Mouse (Mus musculus): ENCODE data around the gene Cox4i1.

DNA sequence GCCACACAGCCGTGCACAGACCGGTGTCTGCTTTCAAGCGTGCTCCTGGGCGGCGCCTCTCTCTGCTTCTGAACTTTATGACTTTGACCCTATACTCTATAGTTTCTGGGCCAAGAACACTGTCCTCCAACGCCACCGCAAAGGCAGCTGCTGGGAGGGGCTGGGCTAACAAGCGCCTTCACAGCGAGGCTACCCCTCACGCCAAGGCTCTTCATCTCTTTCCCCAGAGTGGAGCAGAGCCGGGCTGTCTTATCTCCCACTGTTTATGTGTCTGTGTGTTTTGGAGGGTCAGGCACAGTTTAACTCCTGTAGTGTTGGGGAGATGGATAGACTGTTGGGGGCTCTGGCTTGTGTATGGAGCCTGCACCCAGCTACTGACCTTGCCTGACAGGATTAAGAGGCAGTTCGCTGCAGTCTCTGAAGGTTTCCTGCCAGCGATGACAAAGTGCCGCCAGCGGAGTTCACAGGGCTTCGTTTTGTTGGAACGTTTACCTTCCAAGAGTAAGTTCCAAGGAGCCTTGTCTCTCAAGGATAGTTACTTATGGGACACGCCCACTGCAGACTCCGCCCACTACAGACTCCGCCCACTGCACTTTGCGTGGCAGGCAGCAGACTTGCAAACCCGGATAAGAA lies 26.0 kb downstream of the Cox4i1 start:
- TF ChIP-seq CTCF (IDR thresholded peaks at IDR 0.05; ENCODE audit: control insufficient read depth, insufficient read depth, insufficient read length) (no peak), MYOD1 (IDR thresholded peaks at IDR 0.05; ENCODE audit: control insufficient read depth, insufficient read length, low read depth) (no peak), USF1 (IDR thresholded peaks at IDR 0.05; ENCODE audit: low read depth) (no peak), FOSL1 (IDR thresholded peaks at IDR 0.05; ENCODE audit: insufficient read depth, low read length, poor library complexity, severe bottlenecking) (no peak), MAX (IDR thresholded peaks at IDR 0.05) (no peak), CEBPB (IDR thresholded peaks at IDR 0.05; ENCODE audit: low read depth) (no peak), MYOG (IDR thresholded peaks at IDR 0.05; ENCODE audit: control insufficient read depth, extremely low read depth, insufficient read length) (no peak)

Data from C2C12 (cell line).